Mouse (Mus musculus): ENCODE data around the gene Ruvbl1.

GRCm38 (mm10) chr6:88416130-88416758 is 49.0 kb upstream of the Ruvbl1 start:
- TF ChIP-seq CTCF (IDR thresholded peaks at IDR 0.05; ENCODE audit: borderline replicate concordance, insufficient read depth, low read depth, low read length): no peak
- TF ChIP-seq POLR2A (IDR thresholded peaks at IDR 0.05; ENCODE audit: borderline replicate concordance, insufficient read depth, low read length): no peak

Measured in cerebellum, adult 2 months (tissue).